Mouse (Mus musculus) left cerebral cortex, adult 9 months (tissue): ENCODE results near the gene Srrm2.

Source experiments
- DNase-seq, 2 experiments: peaks; one replicate each; pipeline ENCODE4 v3.0.0; 2022; ENCODE audit warnings: low spot score in 2 of 2

Srrm2 gene

DNA sequence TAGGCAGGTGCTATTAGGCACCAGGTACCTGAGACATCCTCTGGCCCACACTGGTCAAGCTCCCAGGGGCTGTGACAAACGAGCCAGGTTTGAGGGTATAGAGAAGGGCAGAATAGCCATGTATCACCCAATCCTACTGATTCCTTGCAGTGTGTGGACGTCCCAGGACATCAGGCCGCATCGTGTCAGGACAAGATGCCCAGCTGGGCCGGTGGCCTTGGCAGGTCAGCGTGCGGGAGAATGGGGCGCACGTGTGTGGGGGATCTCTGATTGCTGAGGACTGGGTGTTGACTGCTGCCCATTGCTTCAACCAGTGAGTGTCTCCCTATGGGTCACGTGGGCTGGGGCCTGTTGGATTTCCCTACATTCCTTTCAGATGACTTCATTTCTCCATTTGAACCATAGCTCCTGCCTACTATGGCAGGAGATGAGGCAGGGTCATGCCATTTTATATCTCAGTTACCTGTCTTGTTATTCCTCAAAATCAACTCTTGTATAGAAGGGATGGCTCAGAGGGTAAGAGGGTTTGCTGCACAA, 64.0 kb downstream of the Srrm2 start:
- no peak for DNase-seq

DNA sequence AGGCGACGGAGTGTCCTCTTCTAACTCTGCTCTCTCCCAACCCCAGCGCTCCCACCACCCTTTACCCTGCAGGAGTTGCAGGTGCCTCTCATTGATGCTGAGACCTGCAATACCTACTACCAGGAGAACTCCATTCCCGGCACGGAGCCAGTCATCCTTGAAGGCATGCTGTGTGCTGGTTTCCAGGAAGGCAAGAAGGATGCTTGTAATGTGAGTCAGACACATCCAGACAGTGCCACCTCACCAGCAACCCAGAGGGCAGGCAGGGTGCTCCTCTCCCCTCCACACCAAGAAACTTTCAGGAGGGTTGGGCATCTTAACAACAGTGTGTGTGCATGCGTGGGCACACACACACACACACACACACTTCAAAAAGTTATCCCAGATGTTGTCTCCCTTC, 66.9 kb downstream of the Srrm2 start:
- no peak for DNase-seq

DNA sequence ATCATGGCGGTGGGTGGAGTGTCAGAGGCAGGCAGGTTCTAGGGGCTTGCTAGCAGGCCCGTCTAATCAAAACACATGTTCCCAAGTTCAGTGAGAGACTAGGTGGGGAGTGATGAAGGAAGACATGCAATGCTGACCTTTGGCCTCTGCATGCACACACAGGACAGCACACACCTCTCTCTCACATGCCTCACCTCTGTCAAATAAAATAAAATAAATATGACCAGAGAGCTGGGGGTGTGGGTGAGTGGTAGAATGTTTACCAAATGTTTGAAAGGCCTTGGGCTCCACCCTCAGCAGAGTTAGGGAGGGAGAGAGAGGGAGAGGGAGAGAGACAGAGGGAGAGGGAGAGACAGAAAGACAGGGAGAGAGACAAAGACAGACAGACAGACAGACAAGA, 67.6 kb downstream of the Srrm2 start:
- DNase-seq = no peak

DNA sequence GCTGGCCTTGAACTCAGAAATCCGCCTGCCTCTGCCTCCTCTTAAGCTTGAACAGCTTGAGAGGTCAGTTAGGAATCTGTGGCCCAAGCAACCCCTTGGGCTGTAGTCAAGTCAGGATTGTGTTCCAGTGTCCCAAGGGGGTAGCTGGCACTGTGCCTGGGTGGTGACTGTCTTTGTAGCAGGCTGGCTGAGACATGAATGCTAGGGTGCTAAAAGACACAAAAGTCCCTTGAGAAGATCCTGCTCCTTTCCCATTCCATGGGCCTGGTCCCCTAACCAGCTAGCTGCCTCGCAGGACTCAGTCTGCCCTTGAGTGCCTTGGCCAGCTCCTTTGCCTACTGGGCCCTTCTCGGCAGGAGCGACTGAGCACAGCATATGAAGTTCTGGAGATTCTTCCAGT, 72.6 kb downstream of the Srrm2 start:
- DNase-seq = no peak

DNA sequence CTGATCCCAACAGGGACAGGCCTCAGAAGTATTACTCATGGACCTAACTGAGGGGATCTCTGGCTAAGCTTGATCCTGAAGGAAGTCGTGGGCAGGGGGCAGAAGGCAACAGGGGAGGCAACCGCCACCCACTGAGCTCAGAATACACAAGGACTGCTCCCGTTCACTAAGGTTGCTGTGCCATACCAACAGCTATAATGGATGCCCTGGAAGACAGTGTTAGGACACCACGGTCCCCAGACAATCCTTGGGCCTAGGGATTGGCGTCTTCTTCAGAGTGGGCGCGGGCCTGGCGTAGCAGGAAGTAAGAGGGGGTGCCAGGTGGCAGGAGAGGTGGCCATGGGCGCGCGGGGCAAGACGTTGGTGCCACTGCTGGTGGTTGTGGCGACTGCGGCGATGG, 77.4 kb downstream of the Srrm2 start, which contains the start of gene Prss21:
Prss21 (plus strand) TSS at position 301 of the 400 bp plus-strand sequence.
- no peak for DNase-seq

DNA sequence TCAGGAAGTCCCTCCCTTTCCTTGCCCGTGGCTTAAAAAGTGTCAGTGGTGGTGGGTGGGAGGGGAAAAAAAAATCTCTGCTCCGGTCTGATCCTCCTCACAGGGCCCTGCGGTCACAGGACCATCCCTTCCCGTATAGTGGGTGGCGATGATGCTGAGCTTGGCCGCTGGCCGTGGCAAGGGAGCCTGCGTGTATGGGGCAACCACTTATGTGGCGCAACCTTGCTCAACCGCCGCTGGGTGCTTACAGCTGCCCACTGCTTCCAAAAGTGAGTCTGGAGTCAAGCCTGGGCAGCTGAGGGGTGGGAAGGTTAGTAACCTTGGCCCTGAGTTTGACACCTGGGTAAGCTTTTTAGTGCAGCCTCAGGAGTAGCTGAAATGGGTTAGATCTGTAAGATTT, 78.2 kb downstream of the Srrm2 start:
- DNase-seq = no peak
